Mouse (Mus musculus): Measurements from ENCODE around the gene Stk25.

The Stk25 gene

GRCm38 (mm10) chr1:93679889-93680568, 21.6 kb upstream of the Stk25 start:
- in situ Hi-C loops (cut with MboI; ENCODE audit: low pct_unique_long_range_greater_than_20kb in 1 of 2, low sequenced_read_pairs in 2 of 2, unreplicated experiment in 1 of 2), result no loop called here

- in situ Hi-C loops (cut with MboI; ENCODE audit: low pct_unique_long_range_greater_than_20kb in 1 of 2, low sequenced_read_pairs in 2 of 2, unreplicated experiment in 1 of 2), result no loop called here
Observed at GRCm38 (mm10) chr1:93678386-93678785, 19.9 kb upstream of the Stk25 start.

GRCm38 (mm10) chr1:93672682-93673081, 14.2 kb upstream of the Stk25 start:
- in situ Hi-C loops (cut with MboI; ENCODE audit: low pct_unique_long_range_greater_than_20kb in 1 of 2, low sequenced_read_pairs in 2 of 2, unreplicated experiment in 1 of 2), result no loop called here

- in situ Hi-C loops (cut with MboI; ENCODE audit: low pct_unique_long_range_greater_than_20kb in 1 of 2, low sequenced_read_pairs in 2 of 2, unreplicated experiment in 1 of 2), result no loop called here
Observed at GRCm38 (mm10) chr1:93669941-93670340, 11.5 kb upstream of the Stk25 start.

GRCm38 (mm10) chr1:93668791-93669548, 10.5 kb upstream of the Stk25 start:
- in situ Hi-C loops (cut with MboI; ENCODE audit: low pct_unique_long_range_greater_than_20kb in 1 of 2, low sequenced_read_pairs in 2 of 2, unreplicated experiment in 1 of 2), result no loop called here

GRCm38 (mm10) chr1:93667760-93668400, 9.4 kb upstream of the Stk25 start:
- in situ Hi-C loops (cut with MboI; ENCODE audit: low pct_unique_long_range_greater_than_20kb in 1 of 2, low sequenced_read_pairs in 2 of 2, unreplicated experiment in 1 of 2), result no loop called here

GRCm38 (mm10) chr1:93657025-93657360, 1.5 kb downstream of the Stk25 start:
- in situ Hi-C loops (cut with MboI; ENCODE audit: low pct_unique_long_range_greater_than_20kb in 1 of 2, low sequenced_read_pairs in 2 of 2, unreplicated experiment in 1 of 2), result no loop called here

- in situ Hi-C loops (cut with MboI; ENCODE audit: low pct_unique_long_range_greater_than_20kb in 1 of 2, low sequenced_read_pairs in 2 of 2, unreplicated experiment in 1 of 2), result no loop called here
Observed at GRCm38 (mm10) chr1:93656325-93657024, 2.0 kb downstream of the Stk25 start.

- in situ Hi-C loops (cut with MboI; ENCODE audit: low pct_unique_long_range_greater_than_20kb in 1 of 2, low sequenced_read_pairs in 2 of 2, unreplicated experiment in 1 of 2), result no loop called here
Observed at GRCm38 (mm10) chr1:93654798-93655197, 3.7 kb downstream of the Stk25 start.

- in situ Hi-C loops (cut with MboI; ENCODE audit: low pct_unique_long_range_greater_than_20kb in 1 of 2, low sequenced_read_pairs in 2 of 2, unreplicated experiment in 1 of 2), result no loop called here
Observed at GRCm38 (mm10) chr1:93654275-93654674, 4.2 kb downstream of the Stk25 start.

GRCm38 (mm10) chr1:93649604-93650172, 8.8 kb downstream of the Stk25 start:
- in situ Hi-C loops (cut with MboI; ENCODE audit: low pct_unique_long_range_greater_than_20kb in 1 of 2, low sequenced_read_pairs in 2 of 2, unreplicated experiment in 1 of 2), result no loop called here

GRCm38 (mm10) chr1:93642692-93643091, 15.8 kb downstream of the Stk25 start:
- in situ Hi-C loops (cut with MboI; ENCODE audit: low pct_unique_long_range_greater_than_20kb in 1 of 2, low sequenced_read_pairs in 2 of 2, unreplicated experiment in 1 of 2), result no loop called here

- in situ Hi-C loops (cut with MboI; ENCODE audit: low pct_unique_long_range_greater_than_20kb in 1 of 2, low sequenced_read_pairs in 2 of 2, unreplicated experiment in 1 of 2), result no loop called here
Observed at GRCm38 (mm10) chr1:93641978-93642377, 16.5 kb downstream of the Stk25 start.

GRCm38 (mm10) chr1:93636211-93636897, 22.1 kb downstream of the Stk25 start:
- in situ Hi-C loops (cut with MboI; ENCODE audit: low pct_unique_long_range_greater_than_20kb in 1 of 2, low sequenced_read_pairs in 2 of 2, unreplicated experiment in 1 of 2), result no loop called here

GRCm38 (mm10) chr1:93635580-93636192, 22.8 kb downstream of the Stk25 start:
- in situ Hi-C loops (cut with MboI; ENCODE audit: low pct_unique_long_range_greater_than_20kb in 1 of 2, low sequenced_read_pairs in 2 of 2, unreplicated experiment in 1 of 2), result no loop called here

GRCm38 (mm10) chr1:93635091-93635579, 23.3 kb downstream of the Stk25 start:
- in situ Hi-C loops (cut with MboI; ENCODE audit: low pct_unique_long_range_greater_than_20kb in 1 of 2, low sequenced_read_pairs in 2 of 2, unreplicated experiment in 1 of 2), result no loop called here

- in situ Hi-C loops (cut with MboI; ENCODE audit: low pct_unique_long_range_greater_than_20kb in 1 of 2, low sequenced_read_pairs in 2 of 2, unreplicated experiment in 1 of 2), result no loop called here
Observed at GRCm38 (mm10) chr1:93634481-93634891, 24.0 kb downstream of the Stk25 start.

- in situ Hi-C loops (cut with MboI; ENCODE audit: low pct_unique_long_range_greater_than_20kb in 1 of 2, low sequenced_read_pairs in 2 of 2, unreplicated experiment in 1 of 2), result no loop called here
Observed at GRCm38 (mm10) chr1:93632723-93633122, 25.7 kb downstream of the Stk25 start.

Data from mouse embryonic stem cell (cell line).